Mouse (Mus musculus) hematopoietic multipotent progenitor cell, adult 10-12 weeks (in vitro differentiated cells): ENCODE results near the gene Foxa1. TPM values are rescaled to one million over a fixed set of nuclear protein-coding genes. Genes with fewer than 3 reads are reported as not detected.

Experiments used
- polyA plus RNA-seq: library from polyadenylated mRNA; stranded (reverse); fragments of >175 nt; gene quantifications from 2 replicates; pipeline ENCODE4 v1.2.3, GENCODE M21; 2012; ENCODE audit warnings: low replicate concordance

Foxa1 gene
- not detected in 2 replicates for polyA plus RNA-seq

GRCm38 (mm10) chr12:57546415-57547201, at the start of gene Foxa1:
Gene Foxa1, minus strand, starts transcription at chr12:57546916.

GRCm38 (mm10) chr12:57563909-57564308, 17.2 kb upstream of the Foxa1 start, which contains the start of gene Ttc6:
Gene Ttc6, plus strand, starts transcription at chr12:57564113.

Other genes starting within 250 kb of the Foxa1 start
- not detected in 2 replicates for gene Ttc6, start 17.2 kb upstream of the Foxa1 start, polyA plus RNA-seq